Mouse (Mus musculus) regulatory T cell (primary cell): Measurements from ENCODE around the gene Plekha8.

Source experiments
- in situ Hi-C: fragments of 300-600 bp; cut with MboI, MseI; formaldehyde crosslinking; loops from one replicate; pipeline ENCODE4 v1.15.1; 2025; ENCODE audit warnings: high pct_unique_total_duplicates

The Plekha8 gene

DNA sequence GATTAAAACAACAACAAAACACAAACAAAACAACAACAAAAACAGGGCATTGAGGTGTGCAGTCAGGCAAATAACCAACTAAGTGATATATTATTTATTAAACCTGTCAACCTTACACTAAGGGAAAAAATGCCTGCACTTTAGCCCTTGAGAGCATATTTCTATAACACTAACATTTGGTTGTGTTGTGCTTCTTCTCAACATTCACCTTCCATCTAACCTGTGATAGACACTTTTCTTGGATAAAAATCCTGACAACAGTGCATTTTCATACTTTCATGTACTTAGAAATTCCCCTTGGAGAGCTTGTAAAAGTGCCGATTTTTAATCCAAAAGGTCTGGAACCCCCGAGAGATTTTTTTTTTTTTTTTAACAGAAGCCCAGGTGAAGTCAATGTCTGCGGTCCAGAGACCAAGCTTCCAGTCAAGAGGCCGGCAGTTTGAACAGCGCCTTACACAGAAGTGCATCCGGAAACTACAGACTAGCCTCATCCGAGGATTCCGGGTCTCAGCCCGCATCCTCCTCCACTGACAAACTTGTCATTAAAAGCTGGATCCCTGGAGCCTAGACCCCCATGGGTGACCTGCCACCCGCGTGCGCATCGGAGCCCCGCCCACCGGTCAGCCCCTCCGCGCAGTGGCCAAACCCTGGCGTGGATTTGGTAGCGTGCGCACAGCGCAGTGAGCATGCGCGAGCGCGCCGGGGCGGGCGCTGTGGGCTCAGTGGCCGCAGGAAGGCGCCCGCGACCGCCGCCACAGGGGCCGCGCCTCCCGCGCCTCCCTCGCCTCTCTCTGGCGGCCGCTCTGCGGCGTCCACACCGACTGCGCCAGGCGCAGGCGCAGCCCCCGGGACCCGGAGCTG, at the start of gene Plekha8:
TSS of gene Plekha8 (plus strand) at position 643 of the 861 bp plus-strand sequence.
- in situ Hi-C loops, result loop anchor here (5.0 kb wide), 1 partner anchor 568 kb away; no protein-coding TSS in a partner anchor

DNA sequence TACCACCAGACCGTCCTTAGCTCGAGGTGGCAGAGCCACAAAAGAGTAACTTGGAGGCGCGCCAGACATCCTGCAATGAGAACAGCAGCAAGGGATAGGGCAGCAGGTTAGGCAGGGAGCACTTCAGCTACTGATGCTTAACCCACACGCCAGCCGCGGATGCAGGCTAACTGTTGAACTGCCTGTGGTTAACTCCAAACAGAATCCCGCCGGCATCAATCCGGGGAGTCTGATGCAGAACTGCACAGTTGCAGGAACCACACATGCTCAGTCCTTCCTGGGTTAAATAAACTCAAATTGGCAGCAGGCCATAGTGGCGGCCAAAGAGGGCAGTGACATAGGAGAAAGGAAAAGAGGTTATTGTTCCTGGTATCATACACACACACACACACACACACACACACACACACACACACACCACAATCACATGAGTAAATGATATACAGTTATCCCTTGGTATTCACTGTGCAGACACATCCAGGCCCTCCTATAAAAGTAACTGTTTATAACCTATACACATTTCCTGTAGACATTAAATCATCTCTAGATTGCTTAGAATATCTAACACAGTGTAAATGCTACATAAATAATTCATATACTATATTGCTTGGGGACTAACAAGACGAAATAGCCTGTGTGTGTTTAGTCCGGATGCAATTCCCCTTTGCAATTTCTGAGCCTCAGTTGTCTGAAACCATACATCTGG, 46.4 kb upstream of the Plekha8 start:
- in situ Hi-C loops, result no loop called here

DNA sequence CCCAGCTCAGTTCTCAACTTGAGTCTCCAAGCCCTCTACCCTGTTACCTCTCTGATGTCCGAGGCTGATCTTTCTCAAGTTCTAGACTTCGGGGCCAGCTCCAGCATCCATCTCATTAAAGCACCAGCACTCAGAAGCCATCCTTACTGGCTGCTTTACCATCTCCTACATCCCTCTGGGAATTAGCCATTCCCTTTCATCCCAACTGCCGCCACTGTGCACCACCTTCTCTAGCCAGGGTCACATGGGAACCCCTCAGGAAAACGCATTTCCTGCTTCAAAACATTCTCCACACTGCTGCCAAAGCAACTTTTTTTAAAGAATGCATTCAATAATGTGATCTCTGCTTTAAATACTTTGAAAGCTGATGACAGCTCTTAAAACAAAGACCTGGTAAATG, 45.6 kb upstream of the Plekha8 start:
- in situ Hi-C loops, result no loop called here

DNA sequence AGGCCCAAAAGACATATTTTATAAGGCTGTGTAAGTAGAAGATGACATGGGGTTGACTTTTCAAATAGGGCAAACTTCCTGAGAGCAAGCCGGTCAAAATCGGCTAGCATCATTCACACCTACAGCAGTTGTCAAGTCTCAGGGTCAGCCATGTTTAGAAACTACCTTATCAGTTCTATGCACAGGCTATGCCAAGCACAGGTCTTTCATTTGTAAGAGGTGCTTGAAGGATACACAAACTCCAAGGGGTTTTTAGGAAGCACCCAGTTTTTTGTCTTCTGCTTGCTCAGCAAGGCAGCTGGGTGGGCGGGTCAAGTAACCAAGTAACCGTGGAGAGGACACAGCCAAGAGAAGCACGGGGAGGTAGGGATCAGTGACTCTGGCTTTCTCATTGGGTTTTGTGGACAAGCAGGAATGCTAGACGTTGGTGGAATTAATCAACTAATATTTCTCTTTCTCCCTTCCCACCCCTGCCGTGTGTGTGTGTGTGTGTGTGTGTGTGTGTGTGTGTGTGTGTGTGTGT, 44.0 kb upstream of the Plekha8 start:
- in situ Hi-C loops, result no loop called here

DNA sequence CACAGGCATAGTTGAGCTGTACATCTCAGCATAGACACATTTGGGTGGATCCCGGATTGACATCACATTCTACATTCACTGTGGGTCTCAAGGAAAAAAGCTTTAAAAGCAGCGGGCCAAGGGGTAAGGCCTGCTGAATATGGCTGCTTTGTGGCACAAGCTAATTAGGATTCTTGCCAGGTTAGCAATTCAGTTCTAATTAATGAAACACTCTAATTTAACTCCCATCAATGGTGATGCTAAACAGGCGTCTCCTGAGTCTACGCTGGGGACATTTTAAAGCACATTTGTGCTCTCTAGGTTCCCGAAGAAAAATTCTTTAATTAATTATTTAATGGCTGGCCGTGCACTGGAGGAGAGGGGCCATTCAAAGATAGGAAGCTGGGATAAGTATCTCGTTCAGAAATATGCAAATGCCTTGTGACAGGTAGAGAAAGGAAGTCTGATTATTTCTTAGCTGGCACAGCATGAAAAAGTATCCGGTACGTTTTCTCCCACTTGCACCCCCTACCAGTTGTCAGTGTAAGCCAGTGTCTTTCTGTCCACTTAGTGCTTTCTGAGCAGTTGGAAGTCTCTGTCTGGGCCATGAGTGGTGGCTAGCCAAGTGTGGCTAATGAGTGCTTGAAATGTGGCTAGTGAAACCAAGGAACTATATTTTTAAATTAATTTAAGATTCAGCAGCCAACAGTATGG, 42.0 kb upstream of the Plekha8 start:
- in situ Hi-C loops, result no loop called here

DNA sequence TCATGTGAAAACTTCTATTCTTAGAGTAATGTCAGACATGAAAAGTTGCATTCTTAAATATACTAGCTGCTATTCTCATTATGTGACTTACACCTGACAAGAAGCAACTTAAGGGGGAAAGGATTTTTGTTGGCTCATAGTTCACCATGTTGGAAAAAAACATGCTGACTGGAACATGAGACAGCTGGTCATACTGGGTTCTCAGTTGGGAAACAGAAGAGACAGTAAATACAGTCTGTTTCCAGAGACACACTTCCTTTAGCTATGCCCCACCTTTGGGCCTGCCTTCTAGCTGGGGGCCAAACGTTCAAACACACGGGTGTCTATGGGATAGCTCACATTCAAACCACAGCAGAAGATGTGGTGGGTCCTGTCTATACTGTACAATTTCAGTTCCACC, 41.3 kb upstream of the Plekha8 start:
- in situ Hi-C loops, result no loop called here

DNA sequence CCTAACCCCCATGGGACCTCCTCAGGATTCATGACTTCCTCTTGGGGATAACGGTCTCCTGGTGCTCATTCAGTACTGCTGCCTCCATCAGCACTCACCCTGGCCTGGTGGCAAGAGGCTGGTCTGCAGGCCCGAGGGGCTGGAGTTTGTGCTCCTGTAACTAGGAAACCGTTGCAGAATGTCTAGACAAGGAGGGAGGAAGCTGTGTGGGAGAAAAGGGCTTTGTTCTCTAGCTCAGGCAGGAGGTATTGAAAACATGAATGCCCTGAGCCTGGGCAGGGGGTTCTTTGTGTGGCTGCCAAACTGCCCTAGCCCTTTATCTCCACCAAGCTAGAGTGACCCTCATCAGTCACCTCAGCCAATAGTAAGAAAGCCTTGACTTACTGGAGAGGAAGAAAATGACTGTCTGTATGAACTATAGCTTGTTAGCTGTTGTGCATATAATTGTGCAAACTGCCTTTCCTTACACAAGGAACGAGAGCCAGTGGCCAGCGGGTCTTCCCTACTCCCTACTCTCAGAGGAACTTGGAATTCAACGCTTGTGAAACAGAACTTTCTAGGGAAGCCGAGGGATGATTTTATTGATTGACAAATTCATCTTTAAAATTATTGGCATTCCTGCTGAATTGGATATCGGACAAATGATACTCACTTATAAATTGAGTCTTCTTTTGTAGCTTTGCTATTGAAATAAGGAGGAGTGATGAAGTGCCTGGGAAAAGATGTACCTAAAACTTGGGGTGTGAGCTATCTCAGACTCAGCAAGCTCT, 40.4 kb upstream of the Plekha8 start:
- in situ Hi-C loops, result no loop called here

DNA sequence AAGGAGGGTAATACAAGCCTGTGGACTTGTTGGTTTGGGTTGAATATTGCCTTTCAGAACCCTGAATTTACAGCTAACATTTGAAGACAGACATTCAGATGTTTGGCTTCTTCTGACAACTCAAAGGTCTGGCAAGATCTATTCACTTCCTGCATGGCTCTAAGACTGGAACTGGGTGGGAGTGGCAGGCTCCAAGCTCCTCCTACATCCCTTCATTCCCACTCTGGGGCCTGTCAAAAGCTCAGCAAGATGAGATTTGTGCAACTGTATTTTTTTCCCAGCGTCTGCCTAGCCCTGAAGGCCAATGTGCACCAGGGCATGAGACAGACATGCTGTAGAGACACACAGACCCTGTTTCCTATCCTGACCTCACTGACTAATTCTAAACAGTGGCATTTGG, 39.1 kb upstream of the Plekha8 start:
- in situ Hi-C loops, result no loop called here

DNA sequence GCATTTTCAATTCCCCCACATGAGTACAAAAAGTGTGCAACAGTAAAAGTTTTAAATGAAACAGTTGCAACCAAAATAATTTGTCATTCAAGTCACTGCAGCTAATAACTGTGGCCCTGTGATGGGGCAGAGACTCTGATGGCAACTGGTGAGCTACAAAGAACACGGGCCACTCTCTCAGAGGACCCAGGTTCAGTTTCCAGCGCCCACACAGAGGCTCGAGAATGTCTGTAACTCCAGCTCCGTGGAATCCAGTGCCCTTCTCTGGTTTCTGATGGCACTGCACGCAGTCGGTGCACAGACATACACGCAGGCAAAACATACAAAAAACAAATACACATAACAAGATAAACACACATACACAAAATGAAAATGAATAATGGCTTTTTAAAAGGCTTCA, 37.2 kb upstream of the Plekha8 start:
- in situ Hi-C loops, result no loop called here

DNA sequence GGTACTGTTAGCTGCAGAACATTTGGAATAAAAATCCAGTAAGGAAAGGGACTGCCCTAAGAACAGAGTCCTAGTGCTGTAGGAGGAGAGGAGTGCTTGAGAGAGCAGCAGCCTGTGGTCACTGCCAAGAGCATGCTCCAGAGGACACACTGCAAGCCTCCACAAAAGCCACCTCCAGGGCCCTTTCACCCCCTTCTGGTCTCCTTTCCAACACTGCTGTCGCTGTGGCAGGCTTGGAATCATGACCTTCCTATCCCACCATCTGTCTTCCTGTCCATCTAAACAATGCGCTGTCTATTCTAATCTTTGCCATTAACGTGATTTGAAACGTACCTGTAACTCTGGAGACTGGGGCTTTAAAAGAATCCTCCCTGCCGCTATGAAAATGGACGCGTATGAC, 36.4 kb upstream of the Plekha8 start:
- in situ Hi-C loops, result no loop called here

DNA sequence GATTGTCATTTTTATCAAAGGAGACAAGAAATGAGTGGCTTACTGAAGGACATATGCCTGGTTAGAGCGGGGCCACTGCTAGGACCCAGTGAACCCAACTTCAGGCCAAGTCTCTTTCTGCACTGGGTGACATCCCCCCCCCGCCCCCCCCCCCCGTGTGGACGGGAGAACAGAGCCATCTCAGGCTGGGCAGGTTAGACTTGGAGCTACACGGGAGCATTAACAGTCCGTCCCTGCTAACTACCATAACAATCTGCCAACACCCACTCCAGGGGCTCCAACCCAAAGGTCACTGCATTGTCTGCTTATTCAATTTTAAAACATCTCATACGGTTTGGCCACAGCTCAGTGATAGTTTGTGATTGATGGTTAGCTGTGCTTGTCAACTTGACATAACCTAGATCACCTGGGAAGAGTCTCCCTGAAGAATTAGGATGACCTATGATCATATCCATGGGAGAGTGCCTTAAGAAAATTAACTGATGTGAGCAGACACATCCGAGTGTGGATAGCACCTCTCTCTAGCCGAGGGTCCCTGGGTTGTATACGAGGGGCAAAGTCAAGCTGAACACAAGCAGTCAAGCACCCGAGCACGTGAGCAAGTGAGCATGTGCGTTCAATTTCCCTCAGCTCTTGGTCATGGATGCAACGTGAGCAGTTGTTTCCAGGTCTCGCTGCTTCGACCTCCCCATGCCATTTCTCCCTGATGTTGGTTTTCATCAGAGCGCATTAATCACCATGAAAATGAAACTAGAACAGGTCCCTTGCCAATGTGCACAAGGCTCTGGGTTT, 32.7 kb upstream of the Plekha8 start:
- in situ Hi-C loops, result no loop called here

DNA sequence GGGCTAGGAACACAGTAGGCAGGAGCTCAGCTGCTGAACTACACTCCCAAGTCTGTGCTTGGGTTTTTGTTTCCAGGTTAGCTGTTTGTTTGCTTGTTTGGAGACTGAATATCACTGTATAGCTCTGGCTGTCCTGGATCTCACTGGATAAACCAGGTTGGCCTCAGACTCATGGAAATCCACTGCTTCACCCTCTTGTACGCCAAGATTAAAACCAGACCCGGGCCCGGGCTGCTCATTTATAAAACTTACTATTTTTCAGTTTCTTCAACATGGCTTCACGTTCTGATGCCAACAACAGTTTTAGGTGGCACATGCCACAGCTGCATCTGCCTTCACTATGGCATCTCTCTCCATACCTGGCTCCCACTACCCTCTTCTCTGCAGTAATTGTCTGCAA, 31.4 kb upstream of the Plekha8 start:
- in situ Hi-C loops, result no loop called here

DNA sequence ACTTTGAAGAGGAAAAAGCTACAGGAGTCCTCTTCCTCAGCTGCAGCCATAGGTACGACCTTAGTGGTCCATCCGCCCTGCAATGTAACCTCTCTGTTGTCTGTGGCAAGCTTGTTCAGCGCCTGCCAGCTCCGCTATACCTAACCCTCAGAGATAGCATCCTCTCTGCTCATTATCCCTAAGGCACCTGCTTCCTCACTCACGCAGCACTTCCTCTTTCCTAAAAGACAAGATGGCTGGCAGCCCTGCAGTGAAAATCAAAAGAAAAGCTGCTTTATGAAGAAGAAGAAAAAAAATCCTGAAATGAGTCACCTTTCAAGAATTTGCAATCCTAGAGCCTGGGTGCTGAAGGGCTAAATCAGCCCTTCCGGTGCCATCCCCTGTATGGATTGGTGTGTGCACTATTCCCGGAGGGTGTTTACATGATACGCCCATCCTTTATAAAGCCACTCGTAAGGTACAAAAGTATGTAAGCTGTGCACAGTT, 30.4 kb upstream of the Plekha8 start:
- in situ Hi-C loops, result no loop called here

DNA sequence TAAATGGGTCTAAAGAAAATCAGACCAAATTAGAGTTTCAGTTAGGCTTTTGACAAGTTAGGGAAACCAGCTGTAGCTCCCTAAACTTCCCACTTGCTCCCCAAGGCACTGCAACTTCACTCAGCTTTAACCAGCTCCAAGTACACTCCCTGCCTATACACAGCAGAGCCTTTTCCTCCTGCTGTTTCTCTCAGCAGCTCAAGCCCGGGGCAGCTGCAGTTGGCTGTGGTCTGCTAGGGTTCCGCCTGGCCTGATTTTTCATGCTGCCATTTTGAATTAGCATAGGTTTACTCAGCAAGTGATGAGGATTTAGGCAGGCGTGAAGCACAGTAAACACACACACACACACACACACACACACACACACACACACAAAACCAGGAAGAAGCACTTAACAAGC, 29.9 kb upstream of the Plekha8 start:
- in situ Hi-C loops, result no loop called here

DNA sequence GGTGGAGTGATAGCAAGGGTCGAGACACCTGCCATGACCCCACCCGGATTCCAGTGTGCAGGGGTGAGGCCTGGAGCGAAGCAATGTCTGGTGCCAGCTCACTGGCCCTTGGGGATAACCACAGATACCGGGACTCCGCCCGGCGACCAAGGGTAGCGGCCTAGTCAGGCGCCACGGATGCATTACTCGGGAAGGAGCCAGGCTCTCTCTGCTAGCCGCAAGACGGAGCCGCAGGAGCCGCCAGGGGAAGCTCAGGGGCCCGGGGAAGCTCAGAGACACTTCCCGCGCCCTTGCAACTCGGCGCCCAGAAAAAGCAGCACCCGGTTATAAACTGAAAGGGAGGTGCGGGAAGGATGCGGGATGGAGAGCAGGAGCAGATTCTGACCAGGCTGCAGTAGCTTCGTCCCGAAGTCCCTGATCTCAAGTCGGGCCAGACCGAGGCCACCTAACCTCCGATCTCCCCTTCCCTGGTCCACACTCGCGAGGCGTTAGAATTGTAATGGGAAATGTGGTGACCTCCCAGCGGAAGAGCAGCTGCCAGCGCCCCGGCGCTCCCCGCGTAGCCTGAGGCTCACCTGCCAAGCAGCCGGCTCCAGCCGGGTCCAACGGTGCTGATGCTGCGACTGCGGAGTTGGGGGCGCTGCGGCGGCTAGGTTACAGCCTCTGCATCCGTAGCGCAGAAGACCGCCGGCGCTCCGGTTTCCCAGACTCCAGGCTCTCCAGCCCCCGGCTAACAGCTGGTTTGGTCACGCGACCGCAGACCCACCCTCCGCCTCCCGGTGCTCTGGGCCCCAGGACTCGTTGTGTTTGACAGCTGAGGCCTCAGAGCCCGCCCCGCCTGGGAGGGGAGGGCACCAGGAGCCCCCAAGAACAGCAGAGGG, 29.0 kb upstream of the Plekha8 start, which contains the start of gene Scrn1:
TSS of gene Scrn1 (minus strand) at position 825 of the 881 bp plus-strand sequence.
- in situ Hi-C loops, result no loop called here

DNA sequence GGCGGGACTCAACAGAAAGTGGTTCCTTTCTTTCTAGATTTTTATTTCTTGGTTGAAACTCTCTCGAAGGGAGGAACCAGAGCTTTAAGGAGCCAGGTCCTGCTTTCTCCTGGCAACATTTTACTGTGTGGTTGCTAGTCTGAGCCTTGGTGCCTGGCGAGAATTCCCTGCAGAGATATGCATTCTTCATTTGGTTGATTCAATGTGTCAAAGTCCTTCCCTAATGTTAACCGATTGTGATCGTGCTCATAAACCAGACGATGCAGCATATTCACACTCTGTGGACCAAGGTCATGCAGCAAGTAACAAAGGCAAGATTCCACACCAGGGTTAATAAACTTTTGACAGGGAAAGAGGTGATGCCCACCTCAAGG, 28.4 kb upstream of the Plekha8 start:
- in situ Hi-C loops, result no loop called here

DNA sequence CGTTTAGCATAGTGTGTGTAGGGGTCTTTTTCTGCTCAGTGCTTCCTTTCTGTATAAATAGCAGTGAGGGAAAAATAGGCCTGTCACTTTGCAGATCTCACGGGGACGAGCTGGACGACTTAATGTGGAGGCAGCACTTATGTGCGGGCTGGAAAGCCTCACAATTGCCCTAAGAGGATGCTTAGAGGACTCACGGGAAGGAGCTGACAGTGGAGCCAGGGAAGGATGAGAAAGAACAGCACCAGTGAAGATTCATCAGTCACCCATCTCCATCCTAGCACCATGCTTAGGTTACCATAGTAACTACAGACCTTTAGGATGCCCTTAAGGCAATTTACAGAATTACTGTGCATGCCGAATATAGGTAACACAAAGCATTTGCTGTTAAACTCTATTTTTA, 25.1 kb upstream of the Plekha8 start:
- in situ Hi-C loops, result no loop called here

DNA sequence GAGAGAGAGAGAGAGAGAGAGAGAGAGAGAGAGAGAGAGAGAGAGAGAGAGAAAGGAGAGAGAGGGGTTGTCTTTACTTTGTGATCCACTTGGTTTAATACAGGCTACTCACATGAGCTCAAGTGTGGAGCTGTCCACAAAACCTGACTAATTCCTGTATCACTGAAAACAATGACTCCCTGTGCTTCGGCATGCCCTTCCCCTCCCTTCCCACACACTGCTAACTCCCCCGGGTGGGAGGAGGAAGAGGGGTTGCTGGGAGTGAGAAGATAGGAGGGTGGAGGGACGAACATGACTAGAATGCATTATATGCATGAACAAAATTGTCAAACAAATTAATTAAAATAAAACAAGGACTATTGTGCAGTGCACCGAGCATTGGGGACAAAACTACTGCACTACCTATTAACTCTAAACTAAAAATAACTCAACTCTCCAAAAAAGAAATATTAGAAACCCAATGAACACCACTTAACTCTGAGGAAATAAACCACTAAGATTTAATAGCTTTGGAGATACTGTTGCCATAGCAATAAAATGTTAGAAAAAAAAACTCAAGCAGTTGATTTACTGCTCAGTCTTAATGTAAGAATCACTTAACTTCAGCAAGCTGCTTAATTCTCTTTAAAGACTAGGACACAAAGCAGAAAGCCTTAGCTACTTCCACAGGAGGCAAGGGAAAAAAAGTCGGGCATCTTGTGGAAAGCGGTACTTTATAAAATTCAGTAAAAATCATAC, 21.5 kb upstream of the Plekha8 start:
- in situ Hi-C loops, result no loop called here

DNA sequence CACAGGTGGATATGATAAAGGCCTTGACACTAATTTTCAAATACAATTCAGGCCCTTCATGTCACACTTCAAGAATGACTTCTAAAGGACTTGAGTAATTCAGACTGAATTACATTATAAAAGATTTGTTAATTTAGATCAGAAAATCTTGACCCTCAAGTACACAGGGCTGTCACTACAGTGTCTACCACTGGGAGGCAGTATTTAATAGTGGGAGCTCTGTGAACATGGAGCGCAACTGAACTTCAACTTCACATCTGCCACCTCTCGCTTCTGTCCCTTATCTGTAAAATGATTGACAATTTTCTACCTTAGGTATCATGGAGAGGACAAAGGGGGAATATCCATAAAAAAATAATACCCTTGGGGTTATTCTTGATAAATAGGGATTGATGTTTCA, 8.7 kb upstream of the Plekha8 start:
- in situ Hi-C loops, result no loop called here
